Mouse (Mus musculus) WW6 (cell line): ENCODE results near the gene Dimt1.
"Not testable (repeated sequence)": the region's sequence is repeated elsewhere in the genome, so short reads cannot be mapped to it uniquely, and the experiment has no call there.

ENCODE experiments used
- DNase-seq: peaks from one replicate; pipeline ENCODE4 v3.0.0-alpha.2; 2013; ENCODE audit warnings: low read depth, low spot score

The Dimt1 gene

GRCm38 (mm10) chr13:106946594-106947540, at the start of gene Dimt1:
Gene Dimt1 (plus strand): TSS chr13:106947127.
- DNase-seq: peak; percentile 88

- DNase-seq: no peak
Observed at GRCm38 (mm10) chr13:106904637-106905036, 42.3 kb upstream of the Dimt1 start.

GRCm38 (mm10) chr13:106905154-106905553, 41.8 kb upstream of the Dimt1 start:
- DNase-seq: not testable (repeated sequence)

GRCm38 (mm10) chr13:106907273-106907672, 39.7 kb upstream of the Dimt1 start:
- no peak for DNase-seq

GRCm38 (mm10) chr13:106910096-106910495, 36.8 kb upstream of the Dimt1 start:
- no peak for DNase-seq

DNA sequence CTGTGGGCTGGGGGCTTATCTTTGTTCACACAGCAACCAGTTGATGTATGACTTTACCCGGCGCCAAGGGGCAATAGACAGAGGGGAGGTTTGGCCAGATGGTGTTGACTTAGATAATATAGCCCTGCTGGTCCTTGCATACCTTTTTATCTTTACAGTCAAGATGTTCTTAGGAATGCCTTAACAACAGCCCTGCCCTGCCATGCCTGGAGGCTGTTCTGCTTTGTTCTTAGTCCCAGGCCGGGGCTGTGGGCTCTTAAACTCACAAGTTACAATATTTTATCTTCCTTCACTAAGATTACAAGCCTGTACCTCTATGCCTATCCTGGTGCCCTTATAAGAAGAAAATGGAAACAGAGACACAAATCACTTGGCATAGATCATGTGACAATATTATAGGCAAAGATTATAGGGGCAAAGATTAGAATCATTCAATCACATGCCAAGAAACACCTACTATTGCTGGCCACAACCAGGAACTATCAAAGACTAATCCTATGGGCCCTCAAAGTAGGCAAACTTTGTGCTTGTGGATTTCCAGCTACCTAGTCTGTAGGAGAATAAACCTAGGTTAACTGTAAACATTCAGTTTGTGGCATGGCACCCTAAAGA, 33.7 kb upstream of the Dimt1 start:
- DNase-seq: no peak

DNA sequence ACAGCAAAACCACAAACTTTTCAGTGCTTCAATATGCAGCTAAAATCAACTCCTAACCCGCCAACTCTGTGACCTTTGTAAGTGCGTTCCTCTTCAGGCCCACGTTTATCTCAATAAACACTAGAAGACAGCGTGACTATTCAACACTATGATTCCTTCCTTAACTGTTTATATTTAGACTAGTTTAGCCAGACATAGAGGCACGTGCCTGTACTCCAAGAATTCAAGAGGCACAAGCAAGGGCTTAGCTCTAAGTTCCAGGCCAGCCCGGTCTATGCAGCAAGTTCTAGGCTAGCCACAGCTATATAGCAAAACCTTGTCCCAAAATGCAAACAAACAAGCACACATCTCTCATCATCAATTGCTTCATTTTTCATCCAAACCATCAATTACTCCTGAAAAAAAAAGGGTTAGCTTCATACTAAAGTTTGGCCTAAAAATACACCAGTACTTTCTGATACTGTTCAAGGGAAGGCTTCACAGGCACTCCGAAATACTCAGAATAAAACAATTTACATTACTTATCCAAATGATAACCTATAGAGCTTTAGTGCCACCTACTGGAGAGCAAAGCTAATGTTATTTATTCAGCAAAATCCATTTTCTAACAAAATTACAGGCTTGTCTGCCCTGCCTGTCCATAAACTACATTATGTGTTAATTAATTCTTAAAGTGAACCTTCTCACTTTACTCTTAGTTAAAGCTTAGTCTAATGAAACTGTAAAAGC, 28.4 kb upstream of the Dimt1 start:
- DNase-seq: no peak

GRCm38 (mm10) chr13:106925921-106926320, 21.0 kb upstream of the Dimt1 start:
- DNase-seq: not testable (repeated sequence)

DNA sequence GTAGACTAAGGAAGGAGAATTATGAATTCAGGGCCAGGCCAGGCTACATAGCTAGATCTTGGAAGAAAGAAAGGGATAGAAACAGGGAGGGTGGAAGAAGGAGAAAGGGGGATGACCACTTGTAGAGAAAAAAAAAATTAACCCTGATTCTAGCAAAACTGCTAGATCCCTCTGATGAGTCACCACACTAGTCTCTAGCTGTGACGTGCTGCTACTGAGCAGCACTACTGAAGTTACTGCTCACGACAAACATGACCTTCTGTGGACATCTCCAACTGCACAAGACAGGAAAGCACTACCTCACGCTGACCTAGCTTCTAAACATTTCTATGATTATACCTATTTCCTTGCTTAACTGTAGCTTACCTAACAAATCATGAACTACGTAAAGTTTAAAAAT, 18.6 kb upstream of the Dimt1 start:
- DNase-seq: no peak

GRCm38 (mm10) chr13:106929201-106929600, 17.7 kb upstream of the Dimt1 start:
- DNase-seq: no peak

GRCm38 (mm10) chr13:106935871-106936255, 11.1 kb upstream of the Dimt1 start:
- DNase-seq: no peak

DNA sequence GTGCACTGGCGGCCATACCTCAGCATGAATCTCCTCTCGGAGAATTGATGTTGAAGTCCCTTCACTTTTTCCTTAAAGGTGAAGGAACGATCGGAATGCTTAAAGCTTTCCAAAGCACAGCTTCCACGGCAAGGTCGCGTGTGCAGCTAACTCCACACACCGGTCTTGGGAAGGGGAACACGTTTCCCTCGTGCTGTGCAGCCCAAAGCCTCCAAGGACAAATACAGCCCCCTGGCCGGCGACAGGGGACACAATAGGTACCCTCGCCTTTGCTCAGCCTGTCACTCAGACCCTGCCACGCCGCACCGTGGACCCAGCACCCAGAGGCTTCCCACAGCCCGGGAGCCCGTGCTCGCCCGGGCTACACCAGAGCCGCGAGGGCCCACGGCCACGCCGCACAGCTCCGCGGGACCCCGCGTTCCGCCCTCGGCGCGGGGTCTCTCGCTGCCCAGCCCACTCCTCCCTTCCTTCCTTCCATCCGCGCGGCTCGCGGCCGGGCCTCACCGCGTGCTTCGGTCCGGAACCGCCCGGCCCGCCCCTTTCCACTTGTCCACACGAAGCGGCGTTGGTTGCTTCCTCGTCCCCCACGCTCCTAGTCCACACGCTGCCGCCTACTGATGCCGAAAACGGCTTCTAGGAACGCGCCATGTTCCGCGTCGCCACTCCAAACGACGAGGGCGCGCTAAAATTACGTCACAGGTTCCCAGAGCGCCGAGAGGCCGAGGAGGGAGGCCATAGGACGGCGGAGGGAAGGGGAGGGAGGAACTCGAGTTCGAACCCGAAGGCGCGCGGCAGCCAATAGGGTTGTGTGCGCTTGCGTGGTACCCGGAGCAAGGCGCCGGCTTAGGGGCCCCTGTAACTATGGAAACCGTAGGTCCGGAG, 10.4 kb upstream of the Dimt1 start, which contains the start of gene Ipo11:
Gene Ipo11, minus strand, starts transcription at position 703 of the 882 bp plus-strand sequence.
- DNase-seq: peak; percentile 91

DNA sequence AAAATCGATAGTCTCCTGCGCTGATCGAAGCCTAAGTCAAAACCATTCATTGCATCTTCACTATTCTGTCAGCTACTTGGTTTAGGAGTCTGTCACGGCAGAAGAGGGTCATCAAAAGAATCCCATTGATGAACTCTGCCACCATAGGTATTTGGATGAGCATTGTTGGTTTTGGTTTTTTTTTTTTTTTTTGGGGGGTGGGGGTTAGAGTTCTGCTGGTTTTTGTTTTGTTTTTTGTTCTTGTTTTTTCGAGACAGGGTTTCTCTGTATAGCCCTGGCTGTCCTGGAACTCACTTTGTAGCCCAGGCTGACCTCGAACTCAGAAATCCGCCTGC, 9.8 kb upstream of the Dimt1 start:
- DNase-seq: no peak

DNA sequence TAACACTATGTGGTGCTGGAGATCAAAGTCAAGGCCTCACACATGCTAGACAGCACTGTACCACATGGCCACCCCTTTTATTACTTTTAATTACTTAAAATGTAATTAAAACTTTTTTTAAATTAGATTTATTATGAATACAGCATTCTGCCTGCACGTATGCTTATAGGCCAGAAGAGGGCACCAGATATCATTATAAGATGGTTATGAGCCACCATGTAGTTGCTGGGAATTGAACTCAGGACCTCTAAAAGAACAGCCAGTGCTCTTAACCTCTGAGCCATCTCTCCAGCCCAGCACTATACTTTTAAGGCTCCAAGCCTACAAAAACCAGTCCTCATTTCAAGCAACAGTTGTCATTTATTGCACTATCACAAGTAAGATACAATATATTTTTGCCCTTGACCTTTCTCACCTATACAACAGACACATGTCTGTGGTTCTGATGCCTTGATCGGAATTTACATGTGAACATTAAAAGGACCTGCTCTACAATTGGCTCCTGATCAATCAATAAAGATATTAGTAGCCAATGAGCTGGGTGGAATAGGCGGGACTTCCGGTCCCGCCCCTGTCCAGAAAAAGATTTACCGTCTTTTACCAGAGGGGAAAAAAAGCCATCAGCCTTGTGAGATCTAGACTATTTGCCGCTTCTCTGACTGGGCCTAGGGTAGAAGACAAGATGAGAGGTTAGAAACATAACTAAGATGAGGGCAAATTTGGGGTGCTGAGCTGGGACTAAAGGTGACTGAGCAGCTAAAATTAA, 5.5 kb upstream of the Dimt1 start:
- no peak for DNase-seq

- DNase-seq: no peak
Observed at GRCm38 (mm10) chr13:106942721-106943120, 4.2 kb upstream of the Dimt1 start.

DNA sequence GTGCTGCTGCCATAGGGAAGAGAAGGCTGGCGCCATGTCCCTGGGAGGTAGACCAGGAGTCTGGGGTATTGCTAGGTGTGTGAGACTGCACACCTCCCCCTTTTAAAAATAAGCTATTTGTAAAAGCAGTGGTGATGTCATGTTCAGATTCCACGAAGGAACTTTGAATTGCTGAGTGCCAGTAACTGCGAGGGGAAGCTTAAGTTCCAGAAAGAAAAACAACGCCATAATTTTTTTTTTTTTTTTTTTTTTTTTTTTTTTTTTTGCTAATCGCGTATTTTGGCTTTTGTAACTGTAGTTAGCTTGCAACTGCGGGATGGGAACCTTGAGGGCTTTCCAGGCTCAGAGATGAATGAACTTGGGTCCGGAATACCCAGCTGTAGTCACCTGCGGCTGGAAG, 1.4 kb upstream of the Dimt1 start:
- no peak for DNase-seq

DNA sequence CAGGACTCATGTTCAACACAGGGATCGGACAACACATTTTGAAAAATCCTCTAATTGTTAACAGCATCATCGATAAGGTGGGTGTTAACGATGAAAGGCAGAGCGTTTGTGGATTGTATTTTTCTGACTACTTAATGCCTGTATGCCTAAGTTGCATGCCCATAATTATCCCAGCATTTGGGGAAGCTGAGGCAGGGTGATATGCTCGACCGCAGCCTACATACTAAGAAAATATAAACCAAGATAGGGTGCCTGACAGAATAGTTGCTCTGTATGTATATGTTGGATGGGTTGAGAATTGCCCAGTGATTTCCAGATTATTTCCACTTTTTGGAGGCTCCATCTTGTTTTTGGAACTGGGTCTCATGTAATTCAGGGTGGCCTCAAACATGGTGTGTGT, 656 bp downstream of the Dimt1 start:
- no peak for DNase-seq

GRCm38 (mm10) chr13:106954880-106955279, 8.0 kb downstream of the Dimt1 start:
- no peak for DNase-seq

DNA sequence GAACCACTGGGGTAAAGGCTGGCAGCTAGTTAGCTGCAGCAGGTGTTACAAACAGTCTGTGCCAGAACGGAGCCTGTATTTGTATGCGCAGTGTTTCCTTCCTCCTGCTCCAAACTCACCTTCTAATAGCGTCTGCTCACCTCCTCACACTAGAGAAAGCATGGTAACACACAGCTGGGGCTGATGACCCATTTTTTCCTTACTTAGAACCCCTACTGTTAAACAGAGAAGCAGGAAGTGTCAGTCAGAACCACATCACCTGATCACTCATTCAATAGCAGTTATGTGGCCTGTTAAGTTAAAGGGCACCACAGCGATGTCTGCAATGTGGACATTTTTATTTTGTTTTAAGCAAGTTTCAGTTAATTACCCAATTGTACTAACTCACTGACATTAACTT, 10.6 kb downstream of the Dimt1 start:
- no peak for DNase-seq

- DNase-seq: no peak
Observed at GRCm38 (mm10) chr13:106958286-106958685, 11.4 kb downstream of the Dimt1 start.

GRCm38 (mm10) chr13:106960557-106960956, 13.6 kb downstream of the Dimt1 start:
- DNase-seq: no peak
